Mouse (Mus musculus): Measurements from ENCODE around the gene Nanos3. TPM values are rescaled to one million over a fixed set of nuclear protein-coding genes. Genes with fewer than 3 reads are reported as not detected.

Gene Nanos3
- total RNA-seq, 2 experiments from 2014 or later = not detected

DNA sequence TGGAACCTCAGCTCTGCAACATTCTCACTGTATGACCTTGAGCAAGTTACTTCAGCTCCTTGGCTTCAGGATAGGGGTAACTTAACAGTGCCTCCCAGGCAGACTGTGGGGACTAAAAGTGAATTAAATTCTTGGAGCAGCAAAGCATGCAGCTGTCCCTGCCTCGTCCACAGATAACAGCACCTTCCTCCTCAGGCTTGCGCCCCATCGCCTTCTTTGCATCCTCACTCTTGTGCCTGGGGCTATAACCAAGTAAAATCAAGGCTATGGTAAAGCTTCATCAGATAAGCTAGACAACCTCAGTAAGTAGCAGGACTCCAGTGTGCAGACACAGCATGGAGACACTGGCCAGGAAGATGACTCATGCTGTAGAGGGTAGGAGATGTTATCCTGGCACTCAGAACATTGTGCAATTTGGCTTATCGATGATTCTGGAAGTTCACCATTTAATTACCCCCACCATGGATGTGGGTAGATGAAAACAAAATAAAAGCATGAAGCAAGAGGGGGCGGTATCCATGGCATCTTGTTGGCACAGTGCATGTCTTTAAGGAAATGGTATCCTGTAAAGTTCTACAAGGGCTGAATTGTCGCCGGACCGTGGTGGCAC, 40.3 kb downstream of the Nanos3 start:
- ATAC-seq (replicated peaks; ENCODE audit: low FRiP score, poor library complexity, severe bottlenecking) = no peak

DNA sequence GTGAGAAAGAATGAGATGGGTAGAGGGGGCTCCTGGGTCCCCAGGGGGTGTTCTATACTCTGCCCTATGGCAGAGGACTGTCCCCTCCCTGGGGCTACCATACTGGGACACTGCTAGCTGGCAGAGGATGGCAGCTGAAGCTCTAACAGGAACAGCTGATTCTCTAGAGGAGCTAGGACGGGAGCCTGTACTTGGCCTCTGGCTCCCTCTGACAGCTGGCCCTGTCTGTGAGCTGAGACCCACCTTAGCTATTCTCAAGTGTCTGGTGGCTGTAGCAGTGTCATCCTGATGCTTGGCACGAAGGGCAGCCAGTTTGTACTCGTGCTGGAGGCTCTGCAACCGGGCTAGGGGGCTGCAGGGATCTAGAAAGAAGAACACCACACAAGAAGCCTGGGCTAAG, 44.2 kb downstream of the Nanos3 start:
- no peak for ATAC-seq (replicated peaks; ENCODE audit: low FRiP score, poor library complexity, severe bottlenecking)

DNA sequence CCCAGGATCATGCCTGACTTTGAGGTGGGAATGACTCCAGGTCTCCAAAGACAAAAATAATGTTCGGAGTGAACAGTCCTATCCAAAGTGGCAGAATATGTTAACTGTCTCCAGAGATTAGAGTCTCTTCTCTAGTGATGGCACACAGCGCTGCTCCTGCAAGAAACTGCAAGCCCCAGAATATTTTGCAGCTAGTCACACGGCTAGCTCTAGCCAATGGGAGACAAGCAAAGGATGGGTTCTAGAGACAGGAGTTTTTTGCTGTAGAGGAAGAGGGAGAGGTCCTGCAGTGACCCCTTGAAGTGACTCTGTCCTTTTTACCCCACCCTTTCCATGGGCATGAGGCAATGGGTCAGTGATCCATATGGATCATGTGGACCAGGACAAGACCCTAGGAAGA, 47.2 kb downstream of the Nanos3 start:
- ATAC-seq (replicated peaks; ENCODE audit: low FRiP score, poor library complexity, severe bottlenecking) = no peak

DNA sequence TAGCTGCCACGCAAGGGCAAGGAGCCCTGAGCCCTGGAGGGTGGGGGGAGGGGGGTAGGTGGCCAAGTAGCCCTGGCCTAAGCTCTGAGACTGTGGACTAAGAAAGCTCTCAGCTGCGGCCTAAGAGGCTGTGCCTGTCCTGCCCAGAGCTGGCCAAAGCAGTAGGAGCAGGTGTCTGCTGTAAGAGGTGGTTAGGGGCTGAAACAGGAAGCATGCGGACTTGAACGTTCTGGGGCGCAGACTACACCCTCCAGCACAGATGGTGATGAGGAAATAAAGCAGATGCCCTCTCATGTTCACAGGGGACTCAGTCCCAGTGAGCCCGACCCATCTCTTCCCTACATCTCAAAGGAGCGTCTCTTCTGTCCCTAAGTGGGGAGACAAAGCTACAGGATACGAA, 52.8 kb downstream of the Nanos3 start:
- no peak for ATAC-seq (replicated peaks; ENCODE audit: low FRiP score, poor library complexity, severe bottlenecking)

DNA sequence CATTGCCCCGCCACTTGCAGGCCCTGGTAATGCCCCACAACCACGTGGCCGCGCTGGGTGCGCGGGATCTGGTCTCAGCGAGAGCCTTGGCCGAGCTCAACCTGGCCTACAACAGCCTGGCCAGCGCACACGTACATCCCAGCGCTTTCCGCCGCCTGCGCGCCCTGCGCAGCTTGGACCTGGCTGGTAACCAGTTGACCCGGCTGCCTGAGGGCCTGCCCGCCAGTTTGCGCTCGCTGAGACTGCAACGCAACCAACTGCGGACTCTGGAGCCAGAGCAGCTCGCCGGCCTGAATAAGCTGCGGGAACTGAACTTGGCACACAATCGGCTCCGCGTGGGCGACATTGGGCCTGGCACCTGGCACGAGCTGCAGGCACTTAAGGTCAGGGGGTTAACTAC, 54.2 kb downstream of the Nanos3 start:
- ATAC-seq (replicated peaks; ENCODE audit: low FRiP score, poor library complexity, severe bottlenecking) = no peak

DNA sequence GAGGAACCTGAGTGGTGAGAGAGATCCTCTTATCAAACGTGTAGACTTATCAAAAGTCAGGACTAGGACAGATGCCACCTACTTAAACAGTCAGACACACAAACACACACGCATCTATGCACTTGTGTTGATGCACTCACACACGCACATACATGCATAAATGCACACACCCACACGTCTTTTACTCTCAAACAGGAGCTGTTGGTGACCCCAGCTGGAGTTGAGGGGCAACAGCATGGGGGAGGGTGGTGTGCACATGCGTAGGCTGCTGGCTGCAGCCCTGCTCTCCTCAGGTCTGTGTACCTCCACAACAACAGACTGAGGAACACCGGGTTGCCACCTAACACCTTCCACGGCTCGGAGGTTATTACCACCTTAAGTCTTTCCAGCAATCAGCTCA, 56.7 kb downstream of the Nanos3 start:
- ATAC-seq (replicated peaks; ENCODE audit: low FRiP score, poor library complexity, severe bottlenecking) = no peak

DNA sequence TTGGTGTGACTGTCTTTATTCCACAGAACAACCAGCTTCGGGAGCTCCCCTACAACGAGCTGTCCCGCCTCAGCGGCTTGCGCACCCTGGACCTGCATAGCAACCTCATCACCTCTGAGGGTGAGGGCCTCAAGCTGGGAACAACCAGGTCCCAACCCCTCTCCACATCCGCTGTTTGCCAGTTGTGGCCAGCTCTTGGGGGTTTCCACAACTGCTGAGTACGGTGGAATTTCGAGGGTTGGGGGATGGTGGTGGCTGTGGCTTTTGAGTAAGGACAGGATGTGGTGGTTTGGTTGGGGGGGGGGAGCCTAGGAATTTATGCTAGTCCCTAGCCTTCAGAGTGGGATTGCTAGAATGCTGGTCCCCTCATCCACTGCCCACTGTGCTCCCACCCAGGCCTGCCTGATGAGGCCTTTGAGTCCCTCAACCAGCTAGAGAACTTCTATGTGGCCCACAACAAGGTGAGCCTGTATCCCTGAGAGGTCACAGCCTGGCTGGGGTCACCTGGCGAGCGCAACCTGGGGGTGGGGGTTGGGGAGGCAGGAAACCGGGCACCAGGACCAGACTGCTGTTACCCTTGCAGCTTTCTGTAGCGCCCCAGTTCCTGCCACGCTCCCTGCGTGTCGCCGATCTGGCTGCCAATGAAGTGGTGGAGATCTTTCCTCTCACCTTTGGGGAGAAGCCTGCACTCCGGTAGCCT, 57.7 kb downstream of the Nanos3 start:
- no peak for ATAC-seq (replicated peaks; ENCODE audit: low FRiP score, poor library complexity, severe bottlenecking)

DNA sequence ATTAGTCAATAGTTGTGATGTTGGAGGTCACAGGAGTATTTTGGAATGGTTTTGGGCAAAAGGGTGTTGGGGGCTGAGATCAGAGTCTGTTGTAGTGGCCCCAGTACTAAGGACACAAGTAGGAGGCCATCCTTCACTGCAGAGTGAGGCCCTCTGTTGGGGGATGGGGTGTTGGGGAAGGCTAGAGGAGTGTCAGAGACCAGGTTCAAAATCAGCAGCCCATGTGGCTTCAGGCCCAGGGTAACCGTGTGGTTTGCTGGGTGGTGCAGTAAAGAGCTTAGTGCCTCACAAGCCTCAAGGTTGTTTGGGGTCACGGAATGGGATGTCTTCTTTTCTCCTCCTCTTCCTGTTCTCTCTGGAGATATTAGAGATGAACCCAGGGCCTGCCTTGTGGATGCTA, 58.3 kb downstream of the Nanos3 start:
- no peak for ATAC-seq (replicated peaks; ENCODE audit: low FRiP score, poor library complexity, severe bottlenecking)

DNA sequence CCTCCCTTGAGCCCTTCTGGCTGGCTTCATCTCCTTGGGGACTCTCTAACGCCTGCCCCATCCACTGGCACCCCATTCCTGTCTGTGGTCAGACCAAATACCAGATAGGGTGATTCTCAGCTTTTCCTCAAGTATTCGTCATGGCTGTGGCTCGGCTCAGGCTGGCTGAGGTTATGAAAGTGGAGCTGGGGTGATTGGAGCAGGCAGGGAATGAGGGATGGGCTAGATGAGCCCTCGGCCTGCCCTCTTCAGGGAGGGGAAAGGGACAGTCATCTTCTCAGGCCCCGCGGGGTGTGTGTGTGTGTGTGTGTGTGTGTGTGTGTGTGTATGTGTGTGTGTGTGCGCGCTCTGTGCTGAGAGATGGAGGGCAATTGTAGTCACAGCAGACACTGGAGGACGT, 59.4 kb downstream of the Nanos3 start, which contains the start of gene Podnl1:
Gene Podnl1, plus strand, starts transcription at position 334 of the 400 bp plus-strand sequence.
- no peak for ATAC-seq (replicated peaks; ENCODE audit: low FRiP score, poor library complexity, severe bottlenecking)

Other genes starting within 250 kb of the Nanos3 start
- gene Gm10644, start 230.0 kb downstream of the Nanos3 start, total RNA-seq (2015; ENCODE audit: low replicate concordance) = not detected in 2 replicates
- gene Gm10644, start 230.0 kb downstream of the Nanos3 start, total RNA-seq (2017; ENCODE audit: low replicate concordance) = 1.0 TPM in 1 of 2 replicates, not detected in the other
- gene Asf1b, start 229.7 kb downstream of the Nanos3 start, total RNA-seq (2015; ENCODE audit: low replicate concordance) = 188 and 195 TPM in 2 replicates
- gene Asf1b, start 229.7 kb downstream of the Nanos3 start, total RNA-seq (2017; ENCODE audit: low replicate concordance) = 120 and 123 TPM in 2 replicates
- gene Prkaca, start 212.2 kb downstream of the Nanos3 start, total RNA-seq (2015; ENCODE audit: low replicate concordance) = 11.5 and 13.0 TPM in 2 replicates
- 6.7 and 17.2 TPM in 2 replicates for gene Prkaca, start 212.2 kb downstream of the Nanos3 start, total RNA-seq (2017; ENCODE audit: low replicate concordance)
- 114 and 119 TPM in 2 replicates for gene Samd1, start 187.5 kb downstream of the Nanos3 start, total RNA-seq (2015; ENCODE audit: low replicate concordance)
- 51.6 and 80.9 TPM in 2 replicates for gene Samd1, start 187.5 kb downstream of the Nanos3 start, total RNA-seq (2017; ENCODE audit: low replicate concordance)
- gene 1700067K01Rik, start 183.7 kb downstream of the Nanos3 start, total RNA-seq (2015; ENCODE audit: low replicate concordance) = 1.8 and 10.5 TPM in 2 replicates
- gene 1700067K01Rik, start 183.7 kb downstream of the Nanos3 start, total RNA-seq (2017; ENCODE audit: low replicate concordance) = 2.6 and 4.7 TPM in 2 replicates
- gene 2210011C24Rik, start 173.0 kb downstream of the Nanos3 start, total RNA-seq (2015; ENCODE audit: low replicate concordance) = not detected in 2 replicates
- not detected in 2 replicates for gene 2210011C24Rik, start 173.0 kb downstream of the Nanos3 start, total RNA-seq (2017; ENCODE audit: low replicate concordance)
- not detected in 2 replicates for gene Palm3, start 163.7 kb downstream of the Nanos3 start, total RNA-seq (2015; ENCODE audit: low replicate concordance)
- not detected in 2 replicates for gene Palm3, start 163.7 kb downstream of the Nanos3 start, total RNA-seq (2017; ENCODE audit: low replicate concordance)
- 1.4 TPM in 1 of 2 replicates, not detected in the other for gene Il27ra, start 142.6 kb downstream of the Nanos3 start, total RNA-seq (2015; ENCODE audit: low replicate concordance)
- 0.51 and 0.61 TPM in 2 replicates for gene Il27ra, start 142.6 kb downstream of the Nanos3 start, total RNA-seq (2017; ENCODE audit: low replicate concordance)
- gene Rln3, start 140.2 kb downstream of the Nanos3 start, total RNA-seq (2015; ENCODE audit: low replicate concordance) = not detected in 2 replicates
- not detected in 2 replicates for gene Rln3, start 140.2 kb downstream of the Nanos3 start, total RNA-seq (2017; ENCODE audit: low replicate concordance)
- 1.1 TPM in 1 of 2 replicates, not detected in the other for gene Gm10643, start 120.1 kb downstream of the Nanos3 start, total RNA-seq (2015; ENCODE audit: low replicate concordance)
- 0.77 and 1.2 TPM in 2 replicates for gene Gm10643, start 120.1 kb downstream of the Nanos3 start, total RNA-seq (2017; ENCODE audit: low replicate concordance)
- 7.2 and 14.7 TPM in 2 replicates for gene Rfx1, start 118.4 kb downstream of the Nanos3 start, total RNA-seq (2015; ENCODE audit: low replicate concordance)
- gene Rfx1, start 118.4 kb downstream of the Nanos3 start, total RNA-seq (2017; ENCODE audit: low replicate concordance) = 2.5 and 8.5 TPM in 2 replicates
- 8.8 and 17.7 TPM in 2 replicates for gene Dcaf15, start 80.4 kb downstream of the Nanos3 start, total RNA-seq (2015; ENCODE audit: low replicate concordance)
- gene Dcaf15, start 80.4 kb downstream of the Nanos3 start, total RNA-seq (2017; ENCODE audit: low replicate concordance) = 11.9 and 13.6 TPM in 2 replicates
- gene Podnl1, start 59.2 kb downstream of the Nanos3 start, total RNA-seq (2015; ENCODE audit: low replicate concordance) = not detected in 2 replicates
- 0.13 and 1.1 TPM in 2 replicates for gene Podnl1, start 59.2 kb downstream of the Nanos3 start, total RNA-seq (2017; ENCODE audit: low replicate concordance)
- gene Cc2d1a, start 37.3 kb downstream of the Nanos3 start, total RNA-seq (2015; ENCODE audit: low replicate concordance) = 2.1 and 4.3 TPM in 2 replicates
- gene Cc2d1a, start 37.3 kb downstream of the Nanos3 start, total RNA-seq (2017; ENCODE audit: low replicate concordance) = 1.3 and 17.9 TPM in 2 replicates
- not detected in 2 replicates for gene 4930432K21Rik, start 37.2 kb downstream of the Nanos3 start, total RNA-seq (2015; ENCODE audit: low replicate concordance)
- 0.51 TPM in 1 of 2 replicates, not detected in the other for gene 4930432K21Rik, start 37.2 kb downstream of the Nanos3 start, total RNA-seq (2017; ENCODE audit: low replicate concordance)
- gene Zswim4, start 51.8 kb upstream of the Nanos3 start, total RNA-seq (2015; ENCODE audit: low replicate concordance) = 1.7 and 2.2 TPM in 2 replicates
- 1.9 and 2.6 TPM in 2 replicates for gene Zswim4, start 51.8 kb upstream of the Nanos3 start, total RNA-seq (2017; ENCODE audit: low replicate concordance)
- gene D8Ertd738e, start 64.5 kb upstream of the Nanos3 start, total RNA-seq (2015; ENCODE audit: low replicate concordance) = 57.3 and 58.3 TPM in 2 replicates
- gene D8Ertd738e, start 64.5 kb upstream of the Nanos3 start, total RNA-seq (2017; ENCODE audit: low replicate concordance) = 39.9 and 46.1 TPM in 2 replicates
- gene Mri1, start 72.1 kb upstream of the Nanos3 start, total RNA-seq (2015; ENCODE audit: low replicate concordance) = 6.7 and 7.2 TPM in 2 replicates
- 3.6 and 4.8 TPM in 2 replicates for gene Mri1, start 72.1 kb upstream of the Nanos3 start, total RNA-seq (2017; ENCODE audit: low replicate concordance)
- gene Ccdc130, start 85.2 kb upstream of the Nanos3 start, total RNA-seq (2015; ENCODE audit: low replicate concordance) = 12.6 and 15.9 TPM in 2 replicates
- gene Ccdc130, start 85.2 kb upstream of the Nanos3 start, total RNA-seq (2017; ENCODE audit: low replicate concordance) = 3.3 and 24.4 TPM in 2 replicates
- gene Cacna1a, start 203.2 kb upstream of the Nanos3 start, total RNA-seq (2015; ENCODE audit: low replicate concordance) = not detected in 2 replicates
- gene Cacna1a, start 203.2 kb upstream of the Nanos3 start, total RNA-seq (2017; ENCODE audit: low replicate concordance) = not detected in 2 replicates